Mouse (Mus musculus): Measurements from ENCODE around the gene Tufm.

- peak; percentile 75 for TF ChIP-seq CTCF (IDR thresholded peaks at IDR 0.05; ENCODE audit: low read depth)
- no peak for TF ChIP-seq EP300 (IDR thresholded peaks at IDR 0.05; ENCODE audit: low read depth)
Observed at GRCm38 (mm10) chr7:126467271-126467670, 19.9 kb upstream of the Tufm start.
